Mouse (Mus musculus): ENCODE results near the gene Snrpa1. TPM values are rescaled to one million over a fixed set of nuclear protein-coding genes. Genes with fewer than 3 reads are reported as not detected.
A peak's percentile ranks its signal among the peaks of the same experiment; 100 is the strongest.

Gene Snrpa1
- total RNA-seq, 2 experiments from 2014 or later, result 38.7 to 42.6 TPM

DNA sequence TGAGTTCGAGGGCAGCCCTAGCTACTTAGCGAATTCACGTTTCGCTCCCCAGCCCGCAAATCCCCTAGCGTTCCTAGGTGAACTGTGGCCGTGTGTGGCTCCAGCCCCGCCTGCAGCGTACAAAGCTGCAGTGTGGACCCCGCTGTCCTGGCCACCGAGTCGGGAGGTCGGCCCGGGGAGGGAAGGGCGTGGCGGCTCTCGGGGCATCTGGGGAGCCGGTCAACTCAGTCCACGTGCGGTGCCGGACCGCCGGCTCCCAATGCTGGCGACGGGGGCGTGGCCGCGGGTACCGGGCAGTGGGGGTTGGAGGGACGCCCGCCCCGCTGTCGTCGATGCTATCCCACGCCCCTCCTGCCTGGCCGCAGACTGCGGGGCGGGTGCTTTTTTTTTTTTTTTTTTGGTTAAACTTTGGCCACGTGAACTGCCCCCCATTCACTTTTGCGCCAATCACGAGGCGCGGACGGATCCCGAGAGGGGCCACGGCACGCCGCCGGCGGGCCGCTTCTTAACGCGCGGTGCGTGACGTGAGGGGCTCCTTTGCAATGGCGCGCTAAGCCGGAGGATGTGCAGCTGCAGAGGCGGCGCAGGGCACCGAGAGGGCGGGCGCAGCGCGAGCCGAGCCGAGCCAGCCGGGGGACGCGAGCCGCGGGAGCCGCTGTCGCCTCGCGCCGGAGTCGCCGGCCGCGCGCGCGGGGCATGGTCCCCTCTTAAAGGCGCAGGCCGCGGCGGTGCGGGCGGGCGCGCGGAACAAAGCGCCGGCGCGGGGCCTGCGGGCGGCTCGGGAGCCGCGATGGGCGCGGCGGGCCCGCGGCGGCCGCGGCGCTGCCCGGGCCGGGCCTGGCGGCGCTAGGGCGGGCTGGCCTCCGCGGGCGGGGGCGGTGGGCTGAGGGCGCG is 50.4 kb downstream of the Snrpa1 start, which contains the start of gene Chsy1:
Gene Chsy1, plus strand, starts transcription at position 555 of the 894 bp plus-strand sequence.
- intact Hi-C loops (cut with DNase I), result loop anchor here (5.0 kb wide), 2 partner anchors 143 to 728 kb away; partner anchors contain the start of gene Adamts17
- peak; percentile 86 to 94 for DNase-seq (ENCODE audit: extremely low spot score in 1 of 2, low spot score in 2 of 2)

DNA sequence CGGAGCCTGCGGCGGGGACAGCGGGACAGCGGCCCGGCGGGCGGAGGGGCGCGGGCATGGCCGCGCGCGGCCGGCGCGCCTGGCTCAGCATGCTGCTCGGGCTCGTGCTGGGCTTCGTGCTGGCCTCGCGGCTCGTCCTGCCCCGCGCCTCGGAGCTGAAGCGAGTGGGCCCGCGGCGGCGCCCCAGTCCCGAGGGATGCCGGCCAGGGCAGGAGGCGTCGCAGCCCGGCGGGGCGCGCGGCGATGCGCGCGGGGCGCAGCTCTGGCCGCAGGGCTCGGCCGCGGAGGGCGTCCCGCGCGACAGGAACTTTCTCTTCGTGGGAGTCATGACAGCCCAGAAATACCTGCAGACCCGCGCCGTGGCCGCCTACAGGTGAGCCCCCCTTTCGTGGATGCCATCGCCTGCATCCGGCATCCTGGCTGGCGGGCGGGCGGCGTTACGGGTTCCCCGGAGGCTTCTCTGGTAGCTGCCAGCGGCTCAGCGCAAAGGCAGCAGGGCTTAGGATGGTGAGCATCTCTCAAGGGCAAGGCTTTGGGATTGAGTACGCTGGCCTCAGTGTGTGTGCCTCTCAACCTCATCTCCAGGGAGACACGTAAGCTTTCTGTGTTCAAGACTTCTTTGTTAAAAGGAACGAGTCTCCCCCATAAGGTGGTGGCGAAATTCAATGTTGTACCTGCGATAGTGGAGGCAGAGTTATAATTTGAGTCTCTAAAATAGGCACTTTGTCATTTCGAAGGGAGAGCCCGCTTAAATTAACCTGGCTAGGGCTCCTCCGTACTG is 51.2 kb downstream of the Snrpa1 start:
- intact Hi-C loops (cut with DNase I), result loop anchor here (5.0 kb wide), 2 partner anchors 142 to 727 kb away; partner anchors contain the start of gene Adamts17
- peak in 1 of 2 experiments; percentile 70 for DNase-seq (ENCODE audit: extremely low spot score in 1 of 2, low spot score in 2 of 2)

DNA sequence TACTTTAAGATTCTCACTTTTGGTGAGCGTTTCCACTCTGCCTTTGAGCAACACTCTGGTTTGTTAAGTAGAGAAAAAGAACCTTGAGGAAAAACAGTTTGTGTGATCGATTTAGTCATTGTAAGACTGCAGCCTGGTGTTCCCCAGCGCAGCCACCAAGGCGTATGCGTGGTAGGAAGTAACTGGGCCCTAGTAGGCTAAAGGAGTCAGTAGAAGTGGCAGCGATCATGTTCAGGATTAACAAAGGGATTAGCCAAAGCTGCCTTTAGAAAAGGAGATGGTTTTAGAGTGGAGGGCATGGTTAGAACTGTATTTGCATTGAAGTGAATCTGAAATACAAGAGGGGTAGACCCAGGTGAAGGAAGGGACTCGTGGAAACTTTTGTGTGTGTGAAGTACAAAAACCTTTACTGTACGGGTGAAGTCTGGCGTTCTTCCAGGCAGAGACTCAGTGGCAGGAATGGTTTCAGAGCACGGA is 51.9 kb downstream of the Snrpa1 start:
- intact Hi-C loops (cut with DNase I), result no loop called here
- no peak for DNase-seq (ENCODE audit: extremely low spot score in 1 of 2, low spot score in 2 of 2)

DNA sequence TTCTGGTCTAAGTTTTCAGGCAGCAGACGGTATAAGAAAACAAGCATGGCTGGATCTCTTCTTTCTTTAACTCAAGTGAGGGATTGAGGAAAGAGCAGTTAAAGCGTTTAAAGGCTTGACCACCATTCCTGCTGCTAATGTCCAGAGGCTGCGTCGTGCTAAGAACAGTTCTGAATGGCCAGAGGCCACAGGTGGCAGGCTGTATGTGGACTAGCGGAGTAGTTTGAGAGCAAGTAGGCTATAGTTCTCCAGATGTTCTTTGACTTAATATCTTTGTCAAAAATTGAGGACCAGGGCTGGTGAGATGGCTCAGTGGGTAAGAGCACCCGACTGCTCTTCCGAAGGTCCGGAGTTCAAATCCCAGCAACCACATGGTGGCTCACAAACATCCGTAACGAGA is 52.4 kb downstream of the Snrpa1 start:
- DNase-seq (ENCODE audit: extremely low spot score in 1 of 2, low spot score in 2 of 2), result no peak
- intact Hi-C loops (cut with DNase I), result no loop called here

DNA sequence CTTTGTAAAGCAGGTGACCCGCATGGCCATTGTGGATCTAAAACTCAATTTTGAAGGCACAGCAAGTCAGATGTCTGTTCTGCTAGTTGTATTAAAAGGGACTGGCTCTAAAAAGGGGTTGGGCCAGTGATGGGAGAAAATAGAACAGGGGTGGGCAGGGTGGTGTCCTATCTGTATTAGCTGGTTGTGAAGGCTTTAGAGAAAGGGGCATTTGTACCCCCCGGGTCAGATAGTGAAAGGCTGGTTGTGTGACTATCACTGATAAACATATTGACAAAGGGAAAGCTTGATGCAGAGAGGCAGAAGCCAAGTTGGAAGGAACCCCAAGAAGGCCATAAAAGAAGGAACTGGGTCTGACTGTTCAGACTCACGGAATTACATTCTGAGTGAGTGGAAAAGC is 54.8 kb downstream of the Snrpa1 start:
- intact Hi-C loops (cut with DNase I), result no loop called here
- DNase-seq (ENCODE audit: extremely low spot score in 1 of 2, low spot score in 2 of 2), result no peak

DNA sequence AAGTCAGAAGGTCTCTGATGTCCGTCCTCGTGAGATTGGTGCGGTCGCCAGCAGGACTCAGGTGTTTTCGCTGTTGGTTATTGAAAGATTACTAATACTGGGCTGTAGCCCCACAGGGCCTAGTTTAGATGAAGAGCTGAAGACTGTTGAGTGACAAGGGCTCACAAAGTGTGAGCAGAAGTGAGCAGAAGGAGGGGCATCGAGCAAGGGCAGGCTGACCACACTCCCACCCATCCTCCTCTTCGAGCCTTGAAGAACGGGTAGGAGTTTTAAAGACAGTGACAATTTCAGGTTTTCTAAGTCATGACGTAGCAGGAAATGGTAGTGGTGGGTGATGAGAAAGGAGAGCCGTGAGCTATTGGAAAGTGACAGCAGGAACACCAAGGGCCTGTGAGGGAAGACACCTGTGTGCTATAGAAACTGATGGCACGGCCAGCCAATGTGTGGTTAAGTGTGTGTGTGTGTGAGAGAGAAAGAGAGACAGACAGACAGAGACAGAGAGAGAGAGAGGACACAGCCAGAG is 57.1 kb downstream of the Snrpa1 start:
- intact Hi-C loops (cut with DNase I), result no loop called here

DNA sequence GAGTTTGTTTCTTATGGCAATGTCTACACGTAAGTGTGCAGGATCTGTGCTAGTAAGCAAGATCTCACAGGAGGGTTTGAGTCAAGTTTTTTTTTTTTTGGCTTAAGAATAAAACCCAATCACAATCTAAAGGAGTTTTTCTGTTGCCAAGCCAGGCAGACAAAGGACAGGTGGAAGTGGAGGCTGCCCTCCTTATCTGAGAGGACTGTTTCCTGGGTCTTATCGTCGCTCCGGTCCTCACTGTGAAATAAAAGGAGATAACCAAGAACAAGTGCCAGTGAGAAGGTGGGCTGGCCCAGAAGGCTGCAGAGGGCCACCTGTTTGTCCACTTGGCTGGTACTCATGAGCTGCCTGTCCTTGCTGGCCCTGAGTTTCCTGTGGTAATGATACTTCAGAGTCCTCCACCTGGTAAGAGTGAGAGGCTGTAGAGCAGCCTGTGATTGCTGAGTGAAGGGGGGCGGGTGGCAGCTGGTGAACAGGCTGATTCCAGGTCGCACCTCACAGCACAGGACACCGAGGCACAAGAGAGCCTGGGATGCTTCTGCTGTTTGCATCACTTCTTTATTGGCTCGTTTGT is 58.2 kb downstream of the Snrpa1 start:
- DNase-seq (ENCODE audit: extremely low spot score in 1 of 2, low spot score in 2 of 2), result no peak
- intact Hi-C loops (cut with DNase I), result no loop called here

More for the DNA sequence above, 57.1 kb downstream of the Snrpa1 start:
- DNase-seq (ENCODE audit: extremely low spot score in 1 of 2, low spot score in 2 of 2), result no peak

DNA sequence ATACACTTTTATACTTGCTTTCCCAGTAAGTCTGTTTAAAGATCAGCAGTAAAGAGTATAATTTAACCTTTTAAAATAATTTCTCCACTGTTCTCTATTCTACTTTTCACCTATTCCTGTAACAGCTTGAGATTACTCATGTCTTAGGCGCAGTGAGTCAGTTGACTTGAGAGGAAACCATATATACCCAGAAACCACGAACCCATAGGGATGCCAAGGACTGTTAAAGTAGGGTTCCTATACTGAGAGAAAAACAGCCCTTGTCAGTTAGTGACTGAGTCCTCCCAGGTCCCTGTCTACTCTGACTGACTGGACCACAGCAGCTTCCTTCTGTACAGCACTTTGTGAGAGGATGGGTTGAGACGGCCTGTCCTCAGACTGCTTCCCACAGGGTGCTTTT is 59.2 kb downstream of the Snrpa1 start:
- DNase-seq (ENCODE audit: extremely low spot score in 1 of 2, low spot score in 2 of 2), result no peak
- intact Hi-C loops (cut with DNase I), result no loop called here

DNA sequence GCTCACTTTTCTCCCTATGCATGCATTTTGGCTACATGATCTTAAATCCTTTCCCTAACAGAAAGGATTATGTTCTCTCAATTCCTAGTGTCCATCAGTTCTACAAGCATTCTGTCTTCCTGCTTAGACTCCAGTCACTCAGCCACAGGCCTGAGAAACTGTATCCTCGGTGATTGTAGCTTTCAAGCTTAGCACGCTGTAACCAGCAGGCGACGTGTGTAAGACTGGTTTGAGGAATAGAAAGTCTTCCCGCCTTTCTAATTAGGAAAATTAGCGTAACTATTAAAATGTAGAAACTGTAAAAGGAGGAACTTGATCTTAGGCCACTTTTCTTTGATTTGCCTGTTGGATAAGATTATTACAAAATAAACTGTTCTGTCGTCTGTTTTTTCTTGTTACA is 60.0 kb downstream of the Snrpa1 start:
- intact Hi-C loops (cut with DNase I), result no loop called here
- no peak for DNase-seq (ENCODE audit: extremely low spot score in 1 of 2, low spot score in 2 of 2)

DNA sequence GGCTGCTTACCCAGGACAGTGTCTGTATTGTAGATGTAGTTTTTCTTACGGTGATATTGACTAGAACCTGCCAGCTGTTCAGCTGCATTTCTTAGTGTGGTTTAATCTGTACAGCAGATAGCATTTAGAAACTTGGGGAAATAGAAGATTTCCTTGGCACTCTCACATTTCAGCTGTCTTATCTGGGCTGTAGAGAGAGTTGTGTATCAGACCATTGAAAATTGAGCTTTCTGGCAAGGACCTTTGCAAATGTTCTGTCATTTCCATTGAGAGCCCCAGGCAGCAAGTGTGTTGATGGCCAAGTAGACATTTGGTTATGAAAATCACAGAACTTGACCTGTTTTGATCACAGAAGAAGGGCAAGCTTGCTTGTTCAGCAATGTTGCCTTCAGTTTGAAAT is 61.3 kb downstream of the Snrpa1 start:
- intact Hi-C loops (cut with DNase I), result no loop called here
- no peak for DNase-seq (ENCODE audit: extremely low spot score in 1 of 2, low spot score in 2 of 2)

DNA sequence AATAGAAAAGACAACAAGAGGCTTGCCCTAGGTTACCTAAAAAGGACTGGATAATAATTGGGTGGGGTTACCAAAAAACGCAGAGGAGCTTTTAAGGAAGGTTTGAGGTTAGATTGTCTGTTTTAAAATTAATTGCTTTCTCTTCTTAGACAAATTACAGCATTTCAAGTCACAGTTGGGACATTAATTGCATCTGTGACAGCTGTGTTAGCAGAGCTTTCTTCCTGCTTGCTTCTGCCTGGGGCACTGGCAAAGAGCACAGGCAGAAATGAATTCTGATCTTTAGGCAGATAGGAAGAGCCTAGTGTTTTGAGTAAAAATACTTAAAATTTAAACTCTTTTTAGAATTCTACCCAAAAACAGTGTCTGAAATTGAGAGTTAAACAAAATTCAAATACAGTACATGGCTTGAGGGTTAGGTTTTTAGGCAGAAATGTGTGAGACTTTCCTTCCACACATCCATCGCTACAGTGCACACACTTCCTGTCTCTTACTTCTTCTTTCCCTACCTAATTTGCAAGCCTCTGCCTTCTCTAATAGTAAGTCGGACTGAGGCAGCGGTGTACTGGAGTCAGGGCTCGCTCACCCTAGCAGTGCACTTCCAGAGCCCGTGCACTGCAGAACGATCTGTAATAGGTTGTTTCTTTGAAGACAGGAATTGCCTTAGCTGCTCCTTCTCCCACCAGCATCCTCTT is 62.0 kb downstream of the Snrpa1 start:
- DNase-seq (ENCODE audit: extremely low spot score in 1 of 2, low spot score in 2 of 2), result no peak
- intact Hi-C loops (cut with DNase I), result no loop called here

Other genes starting within 250 kb of the Snrpa1 start
- 1 to 10 TPM; 7.6 to 7.7 TPM for gene Pcsk6, start 197.3 kb upstream of the Snrpa1 start, total RNA-seq (2021)
- gene Gm45213, start 15.4 kb upstream of the Snrpa1 start, total RNA-seq (2021), result not detected
- gene Selenos, start 20.6 kb downstream of the Snrpa1 start, total RNA-seq (2021), result 10 to 100 TPM; 50.4 to 50.9 TPM
- 10 to 100 TPM; 21.3 to 21.6 TPM for gene Chsy1, start 50.5 kb downstream of the Snrpa1 start, total RNA-seq (2021)

Measured in left cerebral cortex, postnatal 10 days (tissue).